Mouse (Mus musculus) bone marrow macrophage, adult 2 months (primary cell): ENCODE results near the gene Lcmt2. TPM values are rescaled to one million over a fixed set of nuclear protein-coding genes. Genes with fewer than 3 reads are reported as not detected.

Experiments used
- H3K27ac ChIP-seq: 2 replicates; pipeline ENCODE4 v1.5.1; 2012; ENCODE audit warnings: low read depth, low read length; ENCODE audit not compliant: insufficient read depth
- H3K4me1 ChIP-seq: 2 replicates; pipeline ENCODE4 v1.6.1; 2012; ENCODE audit warnings: low read length; ENCODE audit not compliant: control insufficient read depth, insufficient read depth
- H3K4me3 ChIP-seq: 2 replicates; pipeline ENCODE4 v1.5.1; 2012; ENCODE audit warnings: mild to moderate bottlenecking, low read length, moderate library complexity; ENCODE audit not compliant: insufficient read depth
- CTCF ChIP-seq: IDR thresholded peaks from 2 replicates; pipeline ENCODE4 v1.5.1; 2012; ENCODE audit warnings: low read depth, mild to moderate bottlenecking, low read length, moderate library complexity
- POLR2A ChIP-seq: IDR thresholded peaks from 2 replicates; pipeline ENCODE4 v1.6.1; 2012; ENCODE audit warnings: mild to moderate bottlenecking, low read depth, low read length, borderline replicate concordance
- polyA plus RNA-seq: library from polyadenylated mRNA; stranded (reverse); fragments of >200 nt; gene quantifications from 2 replicates; pipeline ENCODE4 v1.2.4, GENCODE M21; 2012; ENCODE audit not compliant: missing spikeins, insufficient read depth, insufficient read length

The Lcmt2 gene
- polyA plus RNA-seq, 1 experiment, result 6.2 TPM

DNA sequence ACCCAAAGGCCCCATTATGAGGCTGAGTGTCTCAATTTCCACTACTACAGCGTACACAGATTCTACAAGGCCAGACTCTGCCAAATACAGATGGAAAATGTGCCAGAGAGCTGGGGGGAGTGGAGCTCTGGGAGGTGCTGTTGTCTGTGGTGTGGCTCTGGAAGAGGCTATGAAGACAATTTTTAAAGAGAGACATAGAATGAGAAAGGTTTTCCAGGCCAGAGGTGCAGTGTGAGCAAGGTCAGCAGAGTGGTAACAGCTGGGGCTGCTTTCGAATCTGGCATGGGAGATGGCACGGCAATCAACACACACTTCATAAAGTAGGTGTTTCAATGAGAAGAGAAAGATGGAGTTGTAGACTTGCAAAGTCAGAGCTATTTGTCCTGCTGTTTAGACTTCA lies 21.2 kb downstream of the Lcmt2 start:
- Histone ChIP-seq H3K27ac (no peak overlapping the region), H3K4me3 (no peak overlapping the region), H3K4me1 (0 out of 2 replicates have a peak, but pooled peaks cover under 1% of the 10 kb centered on the region)
- no peak for TF ChIP-seq CTCF
- TF ChIP-seq POLR2A, result no peak

DNA sequence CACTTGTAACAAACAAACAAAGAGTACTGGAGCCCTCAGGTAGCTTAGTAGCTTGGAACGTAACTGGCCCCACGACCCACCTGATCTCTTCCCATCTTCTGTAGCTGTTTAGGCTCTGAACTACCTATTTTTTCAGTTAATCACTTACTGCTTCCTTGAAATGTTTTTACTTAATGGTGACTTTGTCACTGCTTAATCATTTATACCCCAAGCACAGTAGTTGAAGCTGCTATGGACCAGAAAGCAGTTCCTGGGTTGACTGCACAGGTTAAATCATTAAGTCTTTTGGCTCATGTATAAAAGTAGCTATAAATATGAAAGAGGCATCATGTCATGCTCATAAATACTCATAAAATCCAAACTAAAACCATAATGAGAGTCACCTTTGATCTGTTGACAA lies 25.0 kb downstream of the Lcmt2 start:
- H3K27ac ChIP-seq, result no peak overlapping the region
- H3K4me1 ChIP-seq, result no peaks in the 10 kb centered on the region
- H3K4me3 ChIP-seq, result no peak overlapping the region
- TF ChIP-seq POLR2A, result no peak
- no peak for TF ChIP-seq CTCF

DNA sequence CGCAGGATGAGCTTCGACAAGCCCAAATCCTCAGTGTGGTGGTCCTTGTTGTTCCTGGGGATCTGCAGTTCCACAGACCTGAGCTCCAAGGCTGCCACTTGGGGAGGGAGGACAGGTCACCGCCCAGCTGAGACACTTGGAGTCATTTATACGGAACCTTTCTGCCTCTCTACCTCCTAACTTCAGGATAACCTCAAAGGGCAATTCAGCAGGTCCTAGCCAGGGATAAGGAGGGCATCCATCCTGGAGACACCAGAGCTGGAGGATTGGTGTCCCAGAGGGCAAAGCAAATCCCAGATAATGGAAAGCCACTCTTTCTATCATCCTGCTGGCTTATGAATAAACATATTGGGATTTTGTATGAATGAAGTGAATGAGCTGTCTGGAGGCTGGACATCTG lies 30.8 kb downstream of the Lcmt2 start, which contains the start of gene Tgm7:
Tgm7 (minus strand) TSS at position 101 of the 400 bp plus-strand sequence.
- no peak for TF ChIP-seq CTCF
- TF ChIP-seq POLR2A, result no peak
- Histone ChIP-seq H3K4me1 (no peaks in the 10 kb centered on the region), H3K27ac (no peak within 1 kb of the TSS), H3K4me3 (no peak within 1 kb of the TSS)

DNA sequence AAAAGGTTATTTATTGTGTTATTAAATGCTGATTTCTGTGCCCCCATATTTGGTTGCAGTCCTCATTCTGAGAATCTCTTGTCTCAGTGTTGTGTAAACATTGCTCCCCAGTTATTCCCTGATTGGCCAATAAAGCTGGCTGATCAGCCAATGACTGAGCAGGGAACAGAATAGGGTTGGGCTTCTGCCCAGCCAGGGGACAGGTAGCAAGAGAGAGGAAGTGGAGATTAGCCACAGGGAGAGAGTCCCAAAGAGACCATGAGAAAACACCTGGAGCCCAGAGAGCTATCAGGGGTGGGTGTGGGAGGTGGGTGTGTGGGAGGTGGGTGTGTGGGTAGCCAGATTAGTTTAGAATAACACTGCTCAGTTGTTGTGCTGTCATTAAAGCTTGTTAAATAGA lies 34.5 kb downstream of the Lcmt2 start:
- no peak overlapping the region for H3K27ac ChIP-seq
- H3K4me1 ChIP-seq, result 0 out of 2 replicates have a peak, but pooled peaks cover 2% of the 10 kb centered on the region
- no peak for TF ChIP-seq CTCF
- TF ChIP-seq POLR2A, result no peak
- no peak overlapping the region for H3K4me3 ChIP-seq

DNA sequence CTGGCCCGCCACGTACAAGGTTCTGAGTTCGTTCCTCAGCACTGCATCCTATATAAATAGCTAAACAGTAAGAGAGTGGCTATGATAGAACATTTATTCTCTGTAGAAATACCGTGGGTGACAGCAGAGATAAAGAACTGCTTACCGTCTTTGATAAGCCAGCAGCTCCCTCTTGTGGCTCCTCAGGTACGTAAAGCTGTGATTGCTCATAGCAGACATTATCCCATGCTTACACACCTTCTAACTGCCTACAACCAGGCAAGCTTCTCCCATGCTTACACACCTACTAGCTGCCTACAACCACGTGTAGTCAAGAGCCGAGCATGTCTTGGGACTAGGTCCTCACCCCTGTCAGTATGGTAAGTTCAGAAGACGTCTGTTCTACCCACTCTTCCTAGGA lies 38.4 kb downstream of the Lcmt2 start:
- Histone ChIP-seq H3K4me1 (0 out of 2 replicates have a peak, but pooled peaks cover 2% of the 10 kb centered on the region), H3K4me3 (no peak overlapping the region), H3K27ac (no peak overlapping the region)
- TF ChIP-seq CTCF (no peak), POLR2A (no peak)

DNA sequence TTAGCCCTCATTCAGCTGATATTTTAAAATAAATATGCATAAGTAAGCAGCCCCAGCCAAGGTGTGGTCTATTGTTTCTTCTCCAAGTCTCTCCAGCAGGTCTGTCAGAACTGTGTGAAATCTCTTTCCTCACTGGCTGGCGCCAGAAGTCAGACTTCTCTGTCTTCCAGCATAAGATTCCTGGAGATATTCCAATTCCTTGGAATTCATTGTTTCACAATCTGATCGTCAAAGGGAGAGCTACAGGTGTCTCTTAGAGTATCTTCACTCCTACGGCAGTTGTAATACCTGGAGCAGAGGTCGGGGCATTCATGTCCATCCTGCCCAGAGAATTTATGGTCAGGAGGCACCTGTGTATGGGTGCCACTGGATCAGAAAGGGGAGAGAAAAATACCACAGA lies 50.7 kb downstream of the Lcmt2 start:
- TF ChIP-seq CTCF, result no peak
- TF ChIP-seq POLR2A, result no peak

DNA sequence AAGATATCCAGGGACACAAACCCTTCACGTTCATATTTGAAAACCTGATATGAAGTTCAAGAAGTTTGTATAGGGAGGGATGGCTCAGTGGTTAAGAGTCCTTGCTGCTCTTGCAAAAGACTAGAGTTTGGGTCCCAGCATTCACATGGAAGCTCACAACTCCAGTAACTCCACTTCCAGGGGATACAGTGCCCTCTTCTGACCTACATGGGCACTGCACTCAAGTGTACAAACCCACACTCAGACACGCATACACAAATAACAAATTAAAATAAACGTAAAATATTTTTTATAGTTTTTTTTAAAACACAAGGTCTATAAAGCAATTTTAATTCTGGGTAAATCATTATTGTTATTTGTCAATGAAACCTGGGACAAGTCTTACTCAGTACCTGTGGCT lies 51.9 kb downstream of the Lcmt2 start:
- TF ChIP-seq CTCF, result no peak
- H3K27ac ChIP-seq, result no peak overlapping the region
- H3K4me3 ChIP-seq, result no peak overlapping the region
- peaks cover 6% of the 10 kb centered on the region for H3K4me1 ChIP-seq

More for the DNA sequence above, 50.7 kb downstream of the Lcmt2 start:
- Histone ChIP-seq H3K4me1 (peaks cover 6% of the 10 kb centered on the region), H3K4me3 (no peak overlapping the region), H3K27ac (no peak overlapping the region)

DNA sequence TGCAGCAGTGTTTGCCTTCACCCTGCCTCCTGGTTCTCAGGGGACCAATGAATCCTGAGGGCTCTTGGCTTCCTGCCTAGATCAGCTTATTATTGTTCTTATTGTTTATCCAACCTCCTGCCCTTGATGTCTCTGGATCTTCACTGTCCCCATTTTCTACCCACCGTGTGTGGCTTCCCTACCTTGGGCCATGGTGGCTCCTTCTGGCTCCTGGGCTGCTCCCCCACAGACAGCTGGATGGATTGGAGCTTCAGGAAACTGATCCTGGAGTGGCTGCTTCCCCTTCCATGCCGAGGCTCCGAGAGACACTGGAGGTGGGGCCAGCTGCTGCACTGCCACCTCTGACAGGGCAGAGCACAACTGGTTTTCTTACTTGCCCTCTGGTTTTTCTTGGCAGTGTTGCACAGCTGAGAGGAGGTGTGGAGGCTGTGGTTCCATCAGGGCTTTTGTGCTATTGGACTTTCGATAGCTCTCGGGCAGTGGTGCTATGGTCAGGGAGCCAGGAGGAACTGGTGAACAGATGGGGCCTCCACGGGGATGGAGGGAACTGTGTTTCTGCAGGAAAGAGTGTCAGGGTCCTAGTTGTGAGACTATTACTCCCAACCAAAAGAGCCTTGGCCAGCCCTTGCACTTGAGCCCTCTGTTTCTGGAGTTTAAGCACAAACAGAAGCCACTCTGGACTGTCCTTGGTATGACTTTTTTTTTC lies 54.8 kb downstream of the Lcmt2 start, which contains the start of gene Tgm5:
Tgm5 (minus strand) TSS at position 362 of the 706 bp plus-strand sequence.
- no peak within 1 kb of the TSS for H3K27ac ChIP-seq
- H3K4me1 ChIP-seq, result peaks cover 9% of the 10 kb centered on the region
- no peak within 1 kb of the TSS for H3K4me3 ChIP-seq
- TF ChIP-seq CTCF, result no peak
- TF ChIP-seq POLR2A, result no peak

DNA sequence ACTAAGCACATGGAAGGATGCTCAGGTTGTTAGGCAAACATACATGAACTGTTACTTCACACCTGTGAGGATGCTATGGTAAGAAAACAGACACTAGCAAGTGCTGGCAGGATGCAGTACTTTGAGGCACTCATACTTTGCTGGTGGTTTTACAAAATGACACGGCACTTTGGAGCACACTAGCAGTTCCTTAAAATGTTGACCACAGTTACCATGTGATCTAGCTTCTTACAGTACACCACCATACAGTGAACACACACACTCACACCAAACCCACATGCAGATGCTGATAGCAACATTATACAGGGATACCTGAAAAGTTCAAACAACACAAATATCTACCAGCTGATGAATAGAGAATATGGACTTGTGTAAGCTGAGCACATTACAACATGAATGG lies 57.8 kb downstream of the Lcmt2 start:
- peaks cover 9% of the 10 kb centered on the region for H3K4me1 ChIP-seq
- no peak overlapping the region for H3K4me3 ChIP-seq
- TF ChIP-seq POLR2A (no peak), CTCF (no peak)
- H3K27ac ChIP-seq, result no peak overlapping the region

Other genes with a start within 250 kb of the Lcmt2 start
- gene Ubr1, start 169.9 kb downstream of the Lcmt2 start, polyA plus RNA-seq, result 11.2 and 14.9 TPM in 2 replicates
- 7.2 and 11.4 TPM in 2 replicates for gene Tmem62, start 163.6 kb downstream of the Lcmt2 start, polyA plus RNA-seq
- 69.8 and 70.8 TPM in 2 replicates for gene Ccndbp1, start 132.2 kb downstream of the Lcmt2 start, polyA plus RNA-seq
- not detected in 2 replicates for gene Epb42, start 103.6 kb downstream of the Lcmt2 start, polyA plus RNA-seq
- gene Tgm5, start 54.8 kb downstream of the Lcmt2 start, polyA plus RNA-seq, result not detected in 2 replicates
- gene Tgm7, start 30.9 kb downstream of the Lcmt2 start, polyA plus RNA-seq, result not detected in 2 replicates
- 6.0 and 7.6 TPM in 2 replicates for gene Adal, start 225 bp downstream of the Lcmt2 start, polyA plus RNA-seq
- gene Tubgcp4, start 30.0 kb upstream of the Lcmt2 start, polyA plus RNA-seq, result 61.9 and 68.4 TPM in 2 replicates
- 27.5 and 28.5 TPM in 2 replicates for gene Zscan29, start 30.5 kb upstream of the Lcmt2 start, polyA plus RNA-seq
- gene Trp53bp1, start 130.8 kb upstream of the Lcmt2 start, polyA plus RNA-seq, result 22.2 and 22.6 TPM in 2 replicates
- gene Map1a, start 148.9 kb upstream of the Lcmt2 start, polyA plus RNA-seq, result 0.33 and 0.66 TPM in 2 replicates
- gene Ppip5k1, start 214.7 kb upstream of the Lcmt2 start, polyA plus RNA-seq, result 13.8 and 15.0 TPM in 2 replicates
- not detected in 2 replicates for gene Ckmt1, start 217.1 kb upstream of the Lcmt2 start, polyA plus RNA-seq
- not detected in 2 replicates for gene Strc, start 246.5 kb upstream of the Lcmt2 start, polyA plus RNA-seq